Mouse (Mus musculus): ENCODE results near the gene Prkca.

DNA sequence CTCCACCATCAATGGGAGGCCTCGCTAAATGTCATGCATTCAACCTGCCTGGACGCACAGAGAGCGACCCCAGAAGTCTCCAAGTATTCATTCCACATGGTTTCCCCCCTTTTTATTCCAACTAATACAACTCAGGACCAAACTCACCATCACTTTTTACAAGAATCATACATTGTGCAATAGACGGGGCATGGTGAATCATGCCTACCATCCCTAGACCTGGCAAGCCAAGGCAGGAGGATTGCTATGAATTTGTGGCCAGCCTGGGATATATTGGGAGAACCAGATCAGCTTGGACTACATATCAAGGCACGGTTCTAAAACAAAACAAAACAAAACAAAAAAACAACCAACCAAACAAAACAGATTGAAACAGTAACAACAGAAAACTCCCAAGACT lies 19.2 kb upstream of the Prkca start:
- TF ChIP-seq CHD2 (IDR thresholded peaks at IDR 0.05; ENCODE audit: low read depth, low read length) (no peak), ZNF384 (IDR thresholded peaks at IDR 0.05; ENCODE audit: low read depth, low read length) (no peak), ZC3H11A (IDR thresholded peaks at IDR 0.05; ENCODE audit: borderline replicate concordance, low read depth, low read length) (no peak), HCFC1 (IDR thresholded peaks at IDR 0.05; ENCODE audit: borderline replicate concordance, insufficient read depth, low read length) (no peak), MAFK (IDR thresholded peaks at IDR 0.05; ENCODE audit: insufficient read depth, low read depth, low read length) (no peak)
